Mouse (Mus musculus) spleen, postnatal 4 days (tissue): ENCODE data around the gene Mrpl30.

ENCODE experiments used
- DNase-seq, 2 experiments: peaks; one replicate each; pipeline ENCODE4 v3.0.0; 2022; ENCODE audit warnings: low spot score in 2 of 2

Mrpl30 gene

GRCm38 (mm10) chr1:37900288-37900687 is 10.0 kb downstream of the Mrpl30 start:
- no peak for DNase-seq

- peak in 1 of 2 experiments; percentile 17 for DNase-seq
Measured at GRCm38 (mm10) chr1:37903178-37903577, 12.9 kb downstream of the Mrpl30 start.

GRCm38 (mm10) chr1:37912751-37913150 is 22.5 kb downstream of the Mrpl30 start:
- no peak for DNase-seq

- no peak for DNase-seq
Measured at GRCm38 (mm10) chr1:37916393-37916792, 26.1 kb downstream of the Mrpl30 start, which contains the start of gene Lyg2. Lyg2 (minus strand) TSS chr1:37916493.

GRCm38 (mm10) chr1:37917666-37918065 is 27.4 kb downstream of the Mrpl30 start:
- no peak for DNase-seq

GRCm38 (mm10) chr1:37918096-37918495 is 27.8 kb downstream of the Mrpl30 start:
- DNase-seq = no peak

DNA sequence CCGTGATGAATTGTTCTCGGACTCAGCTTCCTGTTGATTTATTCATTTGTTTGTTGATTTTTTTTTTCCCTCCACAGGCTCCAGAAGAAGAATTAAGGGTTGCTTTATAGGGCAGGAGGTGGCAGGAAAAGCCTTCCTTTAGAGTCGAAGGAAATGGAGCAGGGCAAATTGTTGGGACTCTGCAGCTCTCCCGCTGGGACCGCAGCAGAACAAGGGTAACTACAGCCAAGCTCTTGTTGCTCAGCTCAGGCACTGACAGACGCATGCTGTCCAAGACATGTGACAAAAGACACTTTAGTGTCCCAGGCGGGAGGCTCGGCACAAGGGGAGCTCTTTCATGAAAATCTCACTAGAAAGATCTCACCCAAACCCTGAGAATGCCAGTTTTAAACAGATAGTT is 32.3 kb downstream of the Mrpl30 start:
- no peak for DNase-seq

- no peak for DNase-seq
Measured at GRCm38 (mm10) chr1:37925971-37926370, 35.7 kb downstream of the Mrpl30 start.

- DNase-seq = no peak
Measured at GRCm38 (mm10) chr1:37931806-37932205, 41.5 kb downstream of the Mrpl30 start.
